Mouse (Mus musculus): Measurements from ENCODE around the gene Nek6. TPM values are rescaled to one million over a fixed set of nuclear protein-coding genes. Genes with fewer than 3 reads are reported as not detected.

The Nek6 gene
- total RNA-seq, 2 experiments from 2014 or later: 0.42 to 1.2 TPM

- ATAC-seq (replicated peaks; ENCODE audit: low FRiP score, poor library complexity, severe bottlenecking): no peak
These were observed 49.1 kb downstream of the Nek6 start for GRCm38 (mm10) chr2:38560296-38561227.

DNA sequence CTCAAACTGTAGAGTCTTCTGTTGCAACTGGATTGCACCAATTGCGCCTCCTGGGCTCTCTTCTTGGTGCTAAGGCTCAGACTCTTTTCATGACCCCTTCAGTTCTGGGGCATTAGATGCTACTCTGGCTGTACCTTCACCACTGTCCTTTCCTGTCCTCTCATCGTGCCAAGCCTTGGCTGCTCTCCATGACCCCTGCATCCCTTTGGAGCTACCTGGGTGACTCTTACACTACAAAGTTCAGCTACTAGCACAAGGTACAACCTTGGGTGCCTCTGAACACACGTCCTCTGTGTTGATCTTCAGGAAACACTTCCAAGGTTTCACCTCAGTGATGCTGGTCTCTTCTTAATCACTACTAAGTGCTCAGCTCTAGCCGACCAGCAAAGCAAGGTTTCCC is 51.2 kb downstream of the Nek6 start:
- no peak for ATAC-seq (replicated peaks; ENCODE audit: low FRiP score, poor library complexity, severe bottlenecking)

GRCm38 (mm10) chr2:38571971-38572601 is 60.6 kb downstream of the Nek6 start:
- no peak for ATAC-seq (replicated peaks; ENCODE audit: low FRiP score, poor library complexity, severe bottlenecking)

GRCm38 (mm10) chr2:38574697-38575096 is 63.3 kb downstream of the Nek6 start:
- ATAC-seq (replicated peaks; ENCODE audit: low FRiP score, poor library complexity, severe bottlenecking): no peak

DNA sequence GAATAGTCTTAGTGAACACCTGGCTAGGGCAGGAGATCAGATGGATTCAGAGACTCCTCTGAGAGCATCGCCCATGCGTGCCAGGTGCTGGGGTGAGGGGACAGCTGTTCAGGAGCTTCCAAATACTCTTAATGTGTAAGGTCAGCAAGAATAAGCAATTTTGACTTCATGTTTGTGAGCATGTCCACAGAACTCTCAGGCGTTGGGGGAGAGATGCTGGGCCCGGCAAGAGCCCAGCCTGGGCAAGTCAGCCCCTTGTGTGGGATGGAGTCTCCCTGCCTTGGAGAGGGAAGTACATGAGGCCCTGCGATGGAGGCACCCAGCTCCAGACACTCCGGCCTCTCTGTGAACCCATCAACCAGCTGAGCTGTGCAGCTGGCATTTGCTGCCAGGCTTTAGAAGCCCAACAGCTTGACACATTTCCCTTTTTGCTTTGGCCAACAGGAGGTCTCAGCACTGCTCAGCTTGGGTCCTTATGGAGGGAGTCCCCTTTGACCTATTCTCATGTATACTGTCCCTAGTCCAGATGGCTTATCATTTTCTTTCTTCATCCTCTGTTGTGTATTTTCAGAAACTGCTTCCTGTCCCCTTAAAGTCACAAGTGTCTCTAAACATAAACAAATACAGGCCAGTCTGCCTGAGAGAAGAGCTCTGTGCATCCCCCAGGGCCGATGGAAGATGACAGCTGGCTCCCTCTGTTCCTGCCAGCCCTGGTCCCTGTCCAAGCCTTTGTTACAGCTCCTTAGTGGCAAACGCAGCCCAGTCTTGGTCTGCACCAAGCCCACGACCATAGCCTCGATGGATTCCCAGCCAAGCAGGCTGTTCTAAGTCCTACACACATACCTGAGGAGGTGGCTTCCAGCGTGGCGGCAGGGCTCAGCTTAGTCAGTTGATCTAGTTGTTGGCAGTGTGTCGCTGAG is 67.4 kb downstream of the Nek6 start:
- no peak for ATAC-seq (replicated peaks; ENCODE audit: low FRiP score, poor library complexity, severe bottlenecking)

DNA sequence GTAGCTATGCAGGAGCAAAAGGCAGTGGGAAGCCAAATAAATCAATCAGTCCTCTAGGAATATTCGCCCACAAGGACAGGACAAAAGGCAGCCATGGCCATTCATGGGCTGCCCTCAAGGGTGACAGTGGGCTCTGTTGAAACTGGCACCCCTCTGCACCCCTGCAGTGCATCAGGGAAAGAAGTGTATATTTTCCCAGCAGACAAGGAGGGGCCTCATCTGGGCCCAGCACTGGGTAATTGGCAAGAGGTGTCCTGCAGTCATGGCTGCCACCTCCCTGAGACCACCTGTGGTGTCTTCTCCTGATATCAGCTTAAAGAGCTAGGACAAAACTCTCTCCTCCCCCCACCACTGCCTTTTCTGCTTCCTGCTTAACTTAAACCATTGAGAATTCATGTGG is 68.1 kb downstream of the Nek6 start:
- ATAC-seq (replicated peaks; ENCODE audit: low FRiP score, poor library complexity, severe bottlenecking): no peak

DNA sequence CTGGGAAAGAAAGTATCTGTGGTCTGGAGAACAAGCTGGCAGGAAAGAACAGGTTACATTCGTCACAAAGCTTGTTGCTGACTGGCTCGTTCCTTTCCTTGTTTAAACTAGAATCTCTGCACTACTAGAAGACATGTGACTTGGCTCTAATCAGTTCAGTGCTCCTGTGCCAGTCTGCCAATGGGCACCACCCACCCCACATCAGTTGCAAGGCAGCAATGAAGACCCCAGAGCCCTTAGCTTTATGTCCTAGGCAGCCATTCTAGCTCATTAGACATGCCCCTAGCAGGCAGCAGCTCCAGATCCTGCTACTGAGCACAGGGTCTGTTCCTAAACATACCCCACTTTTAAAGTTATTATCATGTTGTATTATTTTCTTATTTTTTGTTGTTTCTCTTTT is 72.5 kb downstream of the Nek6 start:
- ATAC-seq (replicated peaks; ENCODE audit: low FRiP score, poor library complexity, severe bottlenecking): no peak

- no peak for ATAC-seq (replicated peaks; ENCODE audit: low FRiP score, poor library complexity, severe bottlenecking)
These were observed 73.3 kb downstream of the Nek6 start for GRCm38 (mm10) chr2:38584514-38585378.

GRCm38 (mm10) chr2:38585379-38585736 is 73.9 kb downstream of the Nek6 start:
- no peak for ATAC-seq (replicated peaks; ENCODE audit: low FRiP score, poor library complexity, severe bottlenecking)

DNA sequence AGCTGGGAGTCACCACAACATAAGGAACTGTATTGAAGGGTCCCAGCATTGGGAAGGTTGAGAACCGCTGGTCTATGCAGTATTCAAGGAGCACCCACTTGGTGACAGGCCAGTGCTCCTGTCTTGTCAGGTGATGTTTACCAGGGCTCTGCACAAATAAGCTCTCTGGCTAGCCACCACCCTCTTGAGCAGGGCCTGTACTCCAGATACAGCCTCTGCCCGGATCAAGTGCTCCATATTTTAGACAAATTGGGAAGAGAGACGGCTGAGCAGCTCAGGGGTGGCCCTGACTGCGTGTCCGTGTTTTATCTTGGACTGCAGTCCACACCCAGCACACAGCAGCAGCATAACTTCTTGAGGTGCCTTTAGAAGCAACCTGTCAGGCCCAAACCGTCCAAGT is 75.3 kb downstream of the Nek6 start:
- ATAC-seq (replicated peaks; ENCODE audit: low FRiP score, poor library complexity, severe bottlenecking): no peak

DNA sequence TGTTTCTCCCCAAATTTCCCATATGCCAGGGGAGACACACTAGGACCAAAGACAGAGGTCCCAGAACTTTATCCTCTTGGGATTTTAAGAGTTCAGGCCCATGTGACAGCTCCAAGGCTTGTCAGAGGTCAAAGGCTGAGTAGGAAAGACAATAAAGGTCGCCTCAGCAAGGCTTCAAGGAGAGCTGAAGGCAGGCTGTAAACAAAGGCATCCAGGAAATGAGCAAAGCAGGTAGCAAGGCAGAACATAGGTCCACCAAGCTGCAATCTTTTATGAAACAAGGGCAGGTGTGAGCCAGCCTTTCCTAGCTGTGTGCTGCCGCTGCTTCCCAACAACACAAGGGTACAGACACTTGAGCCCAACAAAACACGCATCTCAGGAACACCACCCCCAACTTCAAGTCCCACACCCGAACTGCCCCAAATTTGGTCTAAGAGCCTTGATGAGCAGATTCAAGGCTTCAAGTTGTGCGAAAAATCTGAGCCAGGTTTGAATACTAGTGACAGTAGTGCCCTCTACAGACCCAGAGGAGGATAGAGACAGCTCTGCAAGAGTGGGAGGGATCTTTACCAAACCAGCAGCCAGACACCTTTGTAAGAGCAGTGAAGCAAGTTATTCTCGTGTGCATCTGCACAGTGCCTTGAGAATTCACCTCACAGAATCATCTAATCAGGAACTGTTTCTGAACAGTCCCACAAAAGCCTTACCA is 80.5 kb downstream of the Nek6 start:
- no peak for ATAC-seq (replicated peaks; ENCODE audit: low FRiP score, poor library complexity, severe bottlenecking)

GRCm38 (mm10) chr2:38594874-38595273 is 83.4 kb downstream of the Nek6 start:
- no peak for ATAC-seq (replicated peaks; ENCODE audit: low FRiP score, poor library complexity, severe bottlenecking)

DNA sequence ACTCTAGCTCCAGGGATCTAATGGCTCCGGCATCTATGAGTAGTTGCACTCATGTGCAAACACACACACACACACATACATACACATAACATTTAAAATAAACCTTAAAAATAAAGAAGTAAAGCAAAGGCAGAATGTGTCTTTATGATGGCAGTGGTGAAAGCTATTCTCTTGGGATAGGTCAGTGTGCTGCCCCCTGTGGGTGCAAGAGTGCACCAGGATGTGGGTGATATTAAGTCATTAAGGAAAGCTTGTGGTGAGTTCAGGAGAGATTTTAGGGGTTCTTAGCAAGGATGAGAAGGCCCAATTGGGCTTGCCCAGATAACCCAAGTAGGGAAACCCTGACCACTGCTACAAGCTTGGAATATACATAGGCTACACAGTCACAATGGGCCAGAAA is 86.5 kb downstream of the Nek6 start:
- no peak for ATAC-seq (replicated peaks; ENCODE audit: low FRiP score, poor library complexity, severe bottlenecking)

DNA sequence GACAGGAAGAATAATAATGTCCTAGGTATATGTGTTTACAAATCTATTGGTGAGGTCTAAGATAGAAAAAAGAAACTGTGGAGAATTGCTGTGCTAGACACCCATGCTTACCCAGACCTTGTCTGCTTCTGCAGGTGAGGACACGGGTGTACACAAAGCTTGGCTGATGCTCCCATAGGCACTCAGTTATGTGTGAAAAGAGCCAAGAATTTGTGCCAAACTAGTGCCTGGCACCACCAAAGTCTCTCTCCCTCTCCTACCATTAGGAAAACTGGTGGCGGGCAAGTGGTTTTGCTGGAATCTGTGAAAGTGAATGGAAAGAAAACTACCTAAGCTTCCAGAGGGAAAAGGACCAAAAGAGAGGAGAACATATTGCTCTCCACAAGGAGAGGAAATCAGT is 87.0 kb downstream of the Nek6 start:
- no peak for ATAC-seq (replicated peaks; ENCODE audit: low FRiP score, poor library complexity, severe bottlenecking)

- ATAC-seq (replicated peaks; ENCODE audit: low FRiP score, poor library complexity, severe bottlenecking): no peak
These were observed 89.4 kb downstream of the Nek6 start for GRCm38 (mm10) chr2:38600842-38601241.

GRCm38 (mm10) chr2:38607716-38608115 is 96.3 kb downstream of the Nek6 start:
- ATAC-seq (replicated peaks; ENCODE audit: low FRiP score, poor library complexity, severe bottlenecking): no peak

- ATAC-seq (replicated peaks; ENCODE audit: low FRiP score, poor library complexity, severe bottlenecking): no peak
These were observed 97.4 kb downstream of the Nek6 start for GRCm38 (mm10) chr2:38608831-38609309.

GRCm38 (mm10) chr2:38609310-38609709 is 97.9 kb downstream of the Nek6 start:
- no peak for ATAC-seq (replicated peaks; ENCODE audit: low FRiP score, poor library complexity, severe bottlenecking)

DNA sequence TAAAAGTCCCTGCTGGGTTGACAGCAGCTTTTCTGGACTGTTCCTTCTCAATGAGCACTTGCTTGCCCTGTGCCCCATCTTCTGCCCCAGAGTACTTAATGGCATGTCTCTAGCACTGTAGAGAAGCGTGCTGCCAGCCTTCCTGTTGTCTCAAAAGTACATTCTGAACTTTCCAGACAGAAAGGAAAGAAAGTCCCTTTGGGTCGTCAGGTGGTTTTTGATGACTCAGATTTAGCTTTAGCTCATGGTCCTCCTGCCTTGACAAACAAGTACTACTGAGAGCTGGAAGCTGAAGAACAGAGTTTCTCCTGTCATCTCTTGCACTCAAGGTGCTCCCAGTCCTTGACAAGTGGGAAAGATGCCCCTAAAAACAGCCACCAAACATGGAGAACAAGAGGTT is 98.7 kb downstream of the Nek6 start:
- ATAC-seq (replicated peaks; ENCODE audit: low FRiP score, poor library complexity, severe bottlenecking): no peak
